Mouse (Mus musculus): ENCODE measurements around the gene Herpud1.

DNA sequence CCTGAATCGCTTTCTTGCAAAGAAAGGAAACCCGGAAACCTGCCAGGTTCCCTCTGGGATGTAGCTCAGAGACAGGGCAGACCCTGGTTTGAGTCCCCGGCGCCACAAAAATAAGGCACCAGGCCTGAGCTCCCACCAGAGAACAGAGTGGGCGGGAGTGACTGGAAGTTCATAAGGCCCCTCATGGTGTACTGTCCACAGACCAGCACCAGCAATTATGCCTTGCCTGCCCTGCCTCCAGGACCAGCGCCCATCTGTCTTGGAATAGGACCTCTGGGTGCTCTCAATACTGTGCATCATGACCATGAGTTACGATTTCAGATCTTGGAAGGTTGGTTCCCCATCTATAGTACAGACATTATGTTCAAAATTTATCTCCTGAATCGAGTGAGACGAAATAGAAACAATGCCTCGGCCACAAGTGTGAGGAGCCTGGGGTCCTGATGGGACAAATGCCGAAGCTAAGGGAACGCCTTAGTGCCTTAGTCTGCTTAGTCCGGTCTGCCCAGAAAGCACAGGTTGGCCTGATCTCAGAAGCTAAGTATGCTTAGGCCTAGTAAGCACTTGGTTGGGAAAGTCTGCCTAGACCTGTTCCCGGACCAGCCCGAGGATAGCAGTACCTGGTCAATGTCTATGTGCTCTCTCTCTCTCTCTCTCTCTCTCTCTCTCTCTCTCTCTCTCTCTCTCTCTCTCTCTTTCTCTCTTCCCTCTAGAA lies 49.3 kb downstream of the Herpud1 start:
- no peak for TF ChIP-seq CTCF (IDR thresholded peaks at IDR 0.05; ENCODE audit: low read depth, low read length)
- no peak for TF ChIP-seq POLR2A (IDR thresholded peaks at IDR 0.05; ENCODE audit: extremely low read depth, insufficient read depth, low read length)

All from liver, adult 2 months (tissue).